Mouse (Mus musculus) lung, postnatal 36 days (tissue): ENCODE results near the gene Jakmip3.

Source experiments
- DNase-seq: peaks from one replicate; pipeline ENCODE4 v3.0.0; 2022; ENCODE audit warnings: mixed read lengths

Jakmip3 gene

GRCm38 (mm10) chr7:139101286-139101804 lies 160.8 kb downstream of the Jakmip3 start:
- no peak for DNase-seq

GRCm38 (mm10) chr7:139101826-139102225 lies 161.3 kb downstream of the Jakmip3 start:
- no peak for DNase-seq

- no peak for DNase-seq
These were observed 163.4 kb downstream of the Jakmip3 start for GRCm38 (mm10) chr7:139103960-139104381.

DNA sequence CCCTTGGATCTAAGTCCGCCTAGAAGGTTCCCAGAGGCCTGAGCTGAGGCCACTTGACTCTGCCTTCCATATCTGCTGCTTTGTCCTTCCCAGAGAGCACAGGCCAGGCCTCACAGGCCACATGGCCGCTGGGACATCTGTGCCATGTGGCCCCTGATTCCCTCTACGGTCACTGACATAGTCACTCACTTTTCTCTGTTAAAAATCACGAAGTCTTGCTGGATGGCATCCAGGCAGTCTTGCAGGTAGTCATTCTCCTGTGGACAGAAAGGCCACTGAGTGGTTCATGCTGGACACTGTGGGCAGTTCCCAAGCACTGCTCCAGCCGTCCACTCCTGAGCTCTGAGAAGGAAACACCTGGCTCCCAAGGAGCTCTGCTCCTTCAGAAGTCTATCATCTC lies 164.5 kb downstream of the Jakmip3 start:
- no peak for DNase-seq

- DNase-seq: no peak
These were observed 165.2 kb downstream of the Jakmip3 start for GRCm38 (mm10) chr7:139105705-139106104.

GRCm38 (mm10) chr7:139107908-139108650 lies 167.5 kb downstream of the Jakmip3 start:
- DNase-seq: peak; percentile 23

- DNase-seq: peak; percentile 88
These were observed 178.7 kb downstream of the Jakmip3 start for GRCm38 (mm10) chr7:139119152-139119774.

- no peak for DNase-seq
These were observed 179.2 kb downstream of the Jakmip3 start for GRCm38 (mm10) chr7:139119775-139120153.

DNA sequence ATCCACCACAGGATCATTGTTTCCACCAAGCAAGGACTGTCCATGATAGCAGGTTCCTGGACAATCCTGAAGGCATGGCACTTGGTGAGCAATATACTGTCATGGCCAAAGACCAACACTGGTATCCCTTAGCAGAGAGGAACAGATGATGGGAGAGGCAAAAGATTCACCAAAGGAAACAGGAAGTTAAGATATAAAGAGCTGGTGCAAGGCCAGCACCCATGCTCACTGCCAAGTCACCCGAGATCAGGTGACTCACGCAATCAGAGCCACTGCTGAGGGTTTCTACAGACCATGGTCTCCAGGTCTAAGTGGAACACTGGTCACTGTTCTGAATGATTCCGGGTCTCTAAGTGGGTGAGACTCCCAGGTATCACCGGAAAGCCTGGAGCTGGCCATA lies 185.4 kb downstream of the Jakmip3 start:
- DNase-seq: no peak

DNA sequence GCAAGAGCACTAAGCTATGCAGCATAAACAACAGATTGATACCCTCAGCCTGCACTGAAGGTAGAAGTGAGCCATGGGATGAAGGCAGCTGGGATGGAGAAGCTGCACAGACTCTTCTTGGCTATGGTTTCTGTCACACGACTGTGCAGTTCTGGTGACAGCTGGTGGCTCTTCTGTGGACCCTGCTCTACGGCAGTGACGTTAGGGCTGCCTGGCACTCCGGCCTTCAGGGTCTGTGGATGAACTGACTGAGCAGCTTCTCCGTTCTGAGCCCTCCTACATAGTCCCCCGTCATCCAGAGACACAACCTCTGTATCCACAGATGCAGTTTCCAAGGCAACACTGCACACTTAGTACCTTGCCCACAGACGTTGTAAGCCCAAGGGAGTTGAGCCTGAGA lies 186.0 kb downstream of the Jakmip3 start:
- no peak for DNase-seq

DNA sequence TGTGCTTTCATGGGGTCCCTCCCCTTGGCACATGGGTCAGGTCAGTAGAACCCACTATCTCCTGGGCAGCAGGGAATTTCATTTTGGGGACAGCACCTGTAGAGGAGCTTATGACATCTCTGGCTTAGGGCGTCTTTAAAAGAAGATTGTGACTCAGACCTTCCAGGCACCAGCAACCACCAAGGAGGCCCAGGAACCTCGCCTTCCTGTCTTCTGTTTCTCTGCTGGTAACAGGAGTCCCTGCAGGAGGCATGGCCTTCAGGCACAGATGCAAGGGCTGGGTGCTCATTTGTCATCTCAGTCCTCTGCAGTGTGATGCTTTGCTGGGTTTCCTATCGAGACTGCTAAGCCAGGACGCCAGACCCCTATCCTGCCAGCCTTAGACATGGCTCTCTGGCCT lies 188.5 kb downstream of the Jakmip3 start:
- DNase-seq: no peak

DNA sequence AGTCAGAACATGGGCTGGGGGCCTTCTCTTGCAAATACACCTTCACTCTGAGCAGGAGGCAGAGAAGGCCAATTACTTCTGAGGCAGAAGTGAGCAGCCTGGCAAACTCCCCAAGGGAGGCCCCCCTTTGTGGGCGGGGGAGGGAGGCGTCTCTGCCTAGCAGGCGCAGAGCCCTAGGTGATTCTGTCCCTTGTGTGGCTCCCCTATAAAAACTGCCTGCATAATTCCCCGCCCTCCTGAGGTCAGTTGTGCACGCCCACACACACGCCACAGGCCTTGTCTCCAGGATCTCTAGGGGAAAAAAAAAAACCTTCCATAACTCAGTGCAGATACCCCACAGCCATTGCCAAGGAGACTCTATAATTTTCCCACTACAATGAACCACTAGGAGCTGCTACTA lies 189.8 kb downstream of the Jakmip3 start:
- no peak for DNase-seq

DNA sequence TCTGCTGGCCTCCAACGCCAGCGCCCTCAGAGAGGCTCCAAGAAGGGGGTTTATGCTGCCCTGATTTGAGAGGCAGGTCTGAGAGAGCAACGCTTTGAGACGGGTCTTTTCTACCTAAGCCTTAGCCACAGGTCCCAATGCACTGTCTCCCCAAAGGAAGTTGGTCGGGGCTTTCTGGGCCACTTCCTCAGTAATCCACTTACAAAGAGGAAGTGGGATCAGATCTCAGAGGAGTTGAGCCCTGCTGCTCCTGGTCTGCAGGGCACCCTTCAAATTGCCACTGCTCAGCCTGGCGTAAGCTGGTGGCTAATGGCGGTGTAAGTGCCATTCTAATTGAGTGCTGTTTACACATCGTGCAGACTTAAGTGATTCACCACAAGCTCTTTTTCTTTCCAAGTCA lies 191.0 kb downstream of the Jakmip3 start:
- DNase-seq: peak; percentile 14

GRCm38 (mm10) chr7:139133446-139133845 lies 192.9 kb downstream of the Jakmip3 start:
- peak; percentile 52 for DNase-seq
